Mouse (Mus musculus) lung, embryonic 15.5 days (tissue): ENCODE results near the gene Slc25a43. TPM values are rescaled to one million over a fixed set of nuclear protein-coding genes. Genes with fewer than 3 reads are reported as not detected.

Experiments
- ATAC-seq: fragments of 200-750 bp; cut with Nextera tagmentation; 2 replicates; pipeline ENCODE4 v1.8.0; 2017; ENCODE audit warnings: moderate number of reproducible peaks, borderline replicate concordance; ENCODE audit not compliant: low FRiP score, low TSS enrichment; ENCODE audit errors: extremely low read depth
- H3K27ac ChIP-seq: fragments of 300-500 bp; sonication (generic); 2 replicates; pipeline ENCODE4 v1.5.1; 2015; ENCODE audit warnings: moderate library complexity, mild to moderate bottlenecking, inconsistent platforms
- H3K27me3 ChIP-seq: fragments of 300-500 bp; sonication (generic); 2 replicates; pipeline ENCODE4 v1.6.1; 2015; ENCODE audit warnings: inconsistent platforms
- H3K36me3 ChIP-seq: fragments of 300-500 bp; sonication (generic); 2 replicates; pipeline ENCODE4 v1.6.1; 2015; ENCODE audit warnings: inconsistent platforms
- H3K4me1 ChIP-seq: fragments of 300-500 bp; sonication (generic); 2 replicates; pipeline ENCODE4 v1.6.1; 2015; ENCODE audit warnings: inconsistent platforms
- H3K4me2 ChIP-seq: fragments of 300-500 bp; sonication (generic); 2 replicates; pipeline ENCODE4 v1.6.1; 2015; ENCODE audit warnings: inconsistent platforms, mild to moderate bottlenecking, moderate library complexity
- H3K4me3 ChIP-seq: fragments of 300-500 bp; sonication (generic); 2 replicates; pipeline ENCODE4 v1.5.1; 2015; ENCODE audit warnings: mild to moderate bottlenecking, inconsistent platforms
- H3K9ac ChIP-seq: fragments of 300-500 bp; sonication (generic); 2 replicates; pipeline ENCODE4 v1.6.1; 2015; ENCODE audit warnings: inconsistent platforms
- H3K9me3 ChIP-seq: fragments of 300-500 bp; sonication (generic); 2 replicates; pipeline ENCODE4 v1.6.1; 2016; ENCODE audit warnings: inconsistent platforms
- WGBS: fragments of 180-500 bp; shearing (Covaris S2); methylation state at CpG from one replicate; pipeline ENCODE4 v1.1.7; 2015; 5-methylcytosine and 5-hydroxymethylcytosine counted together
- polyA plus RNA-seq: library from polyadenylated mRNA; unstranded; fragments of >200 nt; fragmentation: Nextera tagmentation; extraction: Ambion mirVana; gene quantifications from 2 replicates; pipeline ENCODE4 v1.2.1, GENCODE M21; 2015

The Slc25a43 gene
- polyA plus RNA-seq: 1.7 and 2.2 TPM in 2 replicates

- H3K27ac ChIP-seq: no peak within 1 kb of the TSS
- H3K36me3 ChIP-seq: no peaks in the 10 kb centered on the region
- no peaks in the 10 kb centered on the region for H3K27me3 ChIP-seq
- peak within 1 kb of the TSS; percentile 50 for H3K9ac ChIP-seq
- peak within 1 kb of the TSS; percentile 80 for H3K4me2 ChIP-seq
- WGBS: 24% methylated on average over 36 of the region's 36 CpGs
- ATAC-seq: peak; percentile 44
- 0 out of 2 replicates have a peak, but pooled peaks cover 7% of the 10 kb centered on the region for H3K4me1 ChIP-seq
- no peaks in the 10 kb centered on the region for H3K9me3 ChIP-seq
- peak within 1 kb of the TSS; percentile 44 for H3K4me3 ChIP-seq
Measured at GRCm38 (mm10) chrX:36743503-36744101, at the start of gene Slc25a43. Gene Slc25a43, plus strand, starts transcription at chrX:36743659.

DNA sequence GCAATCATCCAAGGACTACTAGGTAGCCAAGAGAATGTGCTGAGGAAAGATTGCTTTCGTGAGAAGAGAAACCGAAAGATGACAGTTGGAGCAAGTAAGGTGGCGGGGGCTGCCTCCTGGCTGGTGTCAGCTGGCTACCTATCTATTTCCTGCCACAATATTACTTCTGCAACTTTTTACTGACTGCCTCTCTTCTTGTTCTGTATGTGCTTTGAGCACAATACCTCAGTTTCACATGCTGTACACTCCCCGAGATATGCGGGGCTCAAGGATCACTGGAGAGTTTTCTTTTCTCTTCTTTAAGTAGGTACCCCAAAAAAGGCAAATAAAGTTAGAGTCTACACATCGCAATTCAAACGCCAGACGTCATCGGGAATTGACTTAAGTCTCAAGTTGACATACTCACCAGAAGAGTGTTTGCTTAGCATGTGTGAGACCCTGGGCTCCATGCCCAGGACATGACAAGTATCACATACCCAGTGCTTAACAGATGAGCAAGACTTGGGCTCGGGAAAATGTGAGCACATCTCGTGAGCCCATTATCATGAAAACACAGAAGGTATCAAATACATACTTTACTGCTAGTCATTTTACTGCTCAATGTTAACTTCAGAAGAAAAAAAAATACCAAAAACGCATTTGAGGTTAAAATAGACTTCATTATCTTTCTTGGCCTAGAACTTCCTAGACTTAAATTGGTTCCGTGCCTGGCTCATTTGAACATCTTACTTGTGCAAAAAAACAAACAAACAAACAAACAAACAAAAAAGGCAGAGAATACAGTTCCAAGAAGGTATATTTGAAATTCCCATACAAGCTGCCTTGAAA lies 3.1 kb upstream of the Slc25a43 start:
- Histone ChIP-seq H3K9me3 (no peaks in the 10 kb centered on the region), H3K4me3 (no peak overlapping the region), H3K4me1 (0 out of 2 replicates have a peak, but pooled peaks cover 7% of the 10 kb centered on the region), H3K27me3 (no peaks in the 10 kb centered on the region), H3K27ac (no peak overlapping the region; the same call in 1 of the 2 replicates), H3K36me3 (no peaks in the 10 kb centered on the region), H3K4me2 (no peak overlapping the region), H3K9ac (no peak overlapping the region)
- peak; percentile 65; the same call in 1 of the 2 replicates for ATAC-seq
- WGBS: 52% methylated on average over 13 of the region's 13 CpGs

DNA sequence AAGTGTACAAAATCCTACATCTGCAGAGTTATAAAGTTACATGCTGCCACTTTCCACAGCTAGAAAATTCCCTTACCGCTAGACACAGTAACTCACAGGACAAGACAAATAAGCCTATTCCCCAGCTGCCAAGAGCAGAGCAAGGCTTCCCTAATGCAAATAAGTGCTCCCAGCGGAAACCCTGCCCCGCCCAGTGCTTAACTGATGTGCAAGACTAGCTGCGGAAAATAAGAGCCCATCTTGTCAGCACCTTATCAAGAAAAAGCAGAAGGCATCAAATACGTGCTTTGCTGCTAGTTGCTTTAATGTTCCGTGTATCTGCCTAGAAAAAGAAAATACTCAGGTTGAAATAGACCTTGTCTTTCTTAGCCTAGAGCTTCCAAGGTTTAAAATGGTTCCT lies 2.2 kb upstream of the Slc25a43 start:
- H3K9ac ChIP-seq: no peak overlapping the region
- H3K4me3 ChIP-seq: no peak overlapping the region
- H3K27me3 ChIP-seq: no peaks in the 10 kb centered on the region
- no peak overlapping the region for H3K27ac ChIP-seq
- H3K4me1 ChIP-seq: 0 out of 2 replicates have a peak, but pooled peaks cover 7% of the 10 kb centered on the region
- H3K9me3 ChIP-seq: no peaks in the 10 kb centered on the region
- no peak overlapping the region for H3K4me2 ChIP-seq
- no peaks in the 10 kb centered on the region for H3K36me3 ChIP-seq
- ATAC-seq: no peak
- 27% methylated on average over 6 of the region's 6 CpGs for WGBS

DNA sequence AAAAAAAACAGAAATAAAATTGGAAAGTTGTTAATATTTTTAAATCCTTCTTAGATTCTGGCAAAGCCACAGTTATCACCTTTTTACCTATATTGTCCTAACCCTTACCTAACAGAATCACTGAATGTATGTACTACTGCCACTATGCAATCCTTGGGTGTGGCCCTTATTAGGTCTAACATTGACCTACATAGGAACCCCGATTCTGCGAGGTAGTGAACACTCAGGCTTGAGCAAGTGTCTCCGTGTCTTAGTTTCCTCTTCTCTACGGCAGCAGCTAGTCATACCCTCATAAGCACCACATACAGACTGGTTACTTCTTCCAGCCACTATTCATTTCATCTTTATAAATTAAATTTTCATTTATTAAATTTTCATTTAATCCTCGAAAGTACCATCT lies 715 bp upstream of the Slc25a43 start:
- Histone ChIP-seq H3K9me3 (no peaks in the 10 kb centered on the region), H3K27me3 (no peaks in the 10 kb centered on the region), H3K36me3 (no peaks in the 10 kb centered on the region), H3K4me3 (no peak overlapping the region), H3K27ac (no peak overlapping the region), H3K4me1 (0 out of 2 replicates have a peak, but pooled peaks cover 7% of the 10 kb centered on the region), H3K4me2 (no peak overlapping the region), H3K9ac (no peak overlapping the region)
- 90% methylated on average over 5 of the region's 5 CpGs for WGBS
- no peak for ATAC-seq

DNA sequence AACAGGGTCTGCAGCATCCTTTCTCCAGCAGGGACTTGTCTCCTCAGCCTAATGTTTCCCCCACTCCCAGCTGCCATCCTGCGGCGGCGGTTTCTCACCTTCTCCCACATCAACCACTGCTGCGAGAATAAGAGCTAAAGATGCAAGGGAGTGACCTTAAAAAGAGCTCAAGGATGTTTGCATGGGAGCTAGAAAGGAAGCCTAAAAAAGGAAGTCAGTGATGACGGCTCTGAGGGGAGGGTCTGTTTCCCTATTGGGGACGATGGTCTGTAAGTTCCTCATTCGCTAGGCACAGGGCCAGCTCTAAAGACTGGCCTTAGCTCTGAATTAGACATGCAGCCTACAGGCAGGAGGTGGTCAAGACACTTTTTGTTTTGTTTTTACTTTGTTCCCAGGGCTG lies 1.3 kb downstream of the Slc25a43 start:
- H3K27me3 ChIP-seq: no peaks in the 10 kb centered on the region
- H3K9ac ChIP-seq: no peak overlapping the region
- no peaks in the 10 kb centered on the region for H3K9me3 ChIP-seq
- H3K4me1 ChIP-seq: 0 out of 2 replicates have a peak, but pooled peaks cover 7% of the 10 kb centered on the region
- no peaks in the 10 kb centered on the region for H3K36me3 ChIP-seq
- 0 out of 2 replicates have a peak overlapping the region, but pooled peaks have one; percentile 80 for H3K4me2 ChIP-seq
- no peak for ATAC-seq
- no peak overlapping the region for H3K4me3 ChIP-seq
- H3K27ac ChIP-seq: no peak overlapping the region
- WGBS: 49% methylated on average over 7 of the region's 7 CpGs

GRCm38 (mm10) chrX:36745333-36745732 lies 1.9 kb downstream of the Slc25a43 start:
- no peak for ATAC-seq
- Histone ChIP-seq H3K9me3 (no peaks in the 10 kb centered on the region), H3K4me1 (0 out of 2 replicates have a peak, but pooled peaks cover 7% of the 10 kb centered on the region), H3K27ac (no peak overlapping the region), H3K9ac (no peak overlapping the region), H3K36me3 (no peaks in the 10 kb centered on the region), H3K4me3 (no peak overlapping the region), H3K27me3 (no peaks in the 10 kb centered on the region), H3K4me2 (no peak overlapping the region)
- WGBS: 84% methylated on average over 7 of the region's 7 CpGs

DNA sequence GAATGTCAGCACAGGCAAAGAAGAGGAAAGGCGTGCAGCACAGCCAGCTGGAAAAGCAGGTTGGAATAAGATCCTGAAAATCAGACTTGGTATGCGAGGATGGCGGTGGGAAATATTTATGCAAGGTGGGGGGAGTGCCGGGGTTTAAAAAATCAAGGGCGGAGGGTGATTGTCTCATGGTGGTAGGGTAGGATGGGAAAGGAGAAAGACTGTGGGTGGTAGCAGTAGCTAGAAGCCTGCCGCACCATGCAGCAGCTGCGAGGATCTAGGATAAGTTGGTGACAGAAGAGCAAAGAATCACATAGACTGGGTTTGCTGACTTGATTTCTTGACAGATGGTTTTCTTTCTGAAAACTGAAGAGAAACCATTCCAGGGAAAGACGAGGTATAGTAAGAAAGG lies 3.3 kb downstream of the Slc25a43 start:
- H3K36me3 ChIP-seq: no peaks in the 10 kb centered on the region
- WGBS: 78% methylated on average over 8 of the region's 8 CpGs

DNA sequence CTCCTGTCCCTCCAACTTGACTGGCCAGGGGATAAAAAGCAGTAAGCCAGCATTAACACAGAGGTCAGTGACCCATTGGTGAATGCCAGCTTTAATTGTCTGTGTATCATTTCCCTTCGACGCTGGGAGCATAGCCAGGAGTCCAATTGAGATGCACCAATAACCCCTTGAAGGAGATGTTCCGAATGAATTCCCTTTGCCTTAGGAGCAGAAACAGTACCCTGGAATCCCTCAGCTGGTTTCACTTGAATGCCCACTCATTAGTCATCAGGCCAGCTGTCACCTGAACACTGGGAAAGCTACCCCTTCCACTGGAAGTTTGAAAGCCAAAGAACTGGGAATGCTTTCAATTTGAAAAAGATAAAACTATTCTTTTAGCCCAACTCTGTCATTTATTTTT lies 5.1 kb downstream of the Slc25a43 start:
- no peak overlapping the region for H3K9ac ChIP-seq
- WGBS: 57% methylated on average over 3 of the region's 3 CpGs
- H3K27me3 ChIP-seq: no peaks in the 10 kb centered on the region
- no peak for ATAC-seq
- no peak overlapping the region for H3K4me2 ChIP-seq
- H3K4me1 ChIP-seq: 0 out of 2 replicates have a peak, but pooled peaks cover 4% of the 10 kb centered on the region
- no peak overlapping the region for H3K4me3 ChIP-seq
- no peak overlapping the region for H3K27ac ChIP-seq
- H3K9me3 ChIP-seq: no peaks in the 10 kb centered on the region
- H3K36me3 ChIP-seq: no peaks in the 10 kb centered on the region

More for the DNA sequence above, 3.3 kb downstream of the Slc25a43 start:
- Histone ChIP-seq H3K27ac (no peak overlapping the region), H3K4me1 (0 out of 2 replicates have a peak, but pooled peaks cover 7% of the 10 kb centered on the region), H3K9me3 (no peaks in the 10 kb centered on the region), H3K4me2 (no peak overlapping the region), H3K9ac (no peak overlapping the region), H3K27me3 (no peaks in the 10 kb centered on the region), H3K4me3 (no peak overlapping the region)
- ATAC-seq: no peak

DNA sequence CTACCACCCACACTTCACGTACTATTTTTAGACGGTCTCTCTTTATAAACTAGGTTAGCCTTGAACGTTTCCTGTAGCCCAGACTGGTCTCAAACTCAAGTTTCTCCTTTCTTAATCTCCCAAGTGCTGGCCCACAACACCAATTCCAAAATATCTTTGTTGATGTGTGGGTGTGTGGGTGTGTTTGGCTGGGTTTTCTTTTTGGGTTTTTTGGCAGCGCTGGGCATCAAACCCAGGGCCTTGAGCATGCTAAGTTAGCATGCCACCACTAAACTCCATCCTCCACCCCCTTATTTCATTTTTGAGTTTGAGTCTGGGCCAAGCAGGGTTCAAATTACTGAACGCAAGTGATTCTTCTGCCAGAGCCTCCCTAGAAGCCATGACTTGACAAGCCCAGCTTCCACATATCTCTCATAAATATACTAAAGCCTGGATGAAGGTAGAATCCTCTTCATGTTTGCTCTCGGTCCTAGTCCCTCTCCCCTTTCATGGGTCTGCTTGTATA lies 5.9 kb downstream of the Slc25a43 start:
- Histone ChIP-seq H3K27me3 (no peaks in the 10 kb centered on the region), H3K4me2 (no peak overlapping the region), H3K27ac (no peak overlapping the region), H3K4me3 (no peak overlapping the region), H3K9ac (no peak overlapping the region), H3K9me3 (no peaks in the 10 kb centered on the region), H3K4me1 (no peaks in the 10 kb centered on the region), H3K36me3 (no peaks in the 10 kb centered on the region)
- no peak for ATAC-seq
- 54% methylated on average over 6 of the region's 6 CpGs for WGBS

- Histone ChIP-seq H3K27me3 (no peaks in the 10 kb centered on the region), H3K9ac (no peak overlapping the region), H3K27ac (no peak overlapping the region), H3K36me3 (no peaks in the 10 kb centered on the region), H3K4me2 (no peak overlapping the region), H3K9me3 (no peaks in the 10 kb centered on the region), H3K4me3 (no peak overlapping the region), H3K4me1 (no peaks in the 10 kb centered on the region)
- WGBS: 45% methylated on average over 1 of the region's 1 CpGs
- ATAC-seq: no peak
Measured at GRCm38 (mm10) chrX:36750591-36750990, 7.1 kb downstream of the Slc25a43 start.

DNA sequence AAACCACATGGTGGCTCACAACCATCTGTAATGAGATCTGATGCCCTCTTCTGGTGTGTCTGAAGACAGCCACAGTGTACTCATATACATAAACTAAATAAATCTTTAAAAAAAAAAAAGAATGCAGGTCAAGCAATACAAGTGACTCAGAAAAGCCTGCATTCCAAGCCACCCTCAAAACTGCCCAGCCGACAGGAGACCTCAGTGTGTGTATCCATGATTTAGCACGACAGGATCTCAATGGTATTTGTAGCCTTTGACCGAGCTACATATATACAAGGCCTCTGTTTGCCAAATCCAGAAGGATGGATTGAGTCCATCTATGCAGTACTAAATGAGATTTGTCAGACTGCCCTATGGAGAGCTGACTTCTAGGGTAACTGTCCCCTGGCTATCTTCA lies 9.1 kb downstream of the Slc25a43 start:
- Histone ChIP-seq H3K9ac (no peak overlapping the region), H3K36me3 (no peaks in the 10 kb centered on the region), H3K4me1 (no peaks in the 10 kb centered on the region), H3K4me3 (no peak overlapping the region), H3K27me3 (no peaks in the 10 kb centered on the region), H3K27ac (no peak overlapping the region), H3K9me3 (no peaks in the 10 kb centered on the region), H3K4me2 (no peak overlapping the region)
- no peak for ATAC-seq
- WGBS: 88% methylated on average over 3 of the region's 3 CpGs
